Comparison of ENCODE assay signal across 27 mouse cellular contexts in genomic region chr11:19189778-19190177, GRCm38 (mm10).
DNase-seq lines count a peak whose midpoint lies in the region; ATAC-seq and TF ChIP-seq lines count a peak whose summit lies in the region.
"Had no signal": no experiment of that assay in that cellular context is flagged by ENCODE, and none has a peak within 500 bp of the region (broad histone marks: within the 10 kb centered on the region; RNA-seq: fewer than 3 reads in every experiment).

No protein-coding gene starts in this region.

- no peak for TF ChIP-seq POLR2A in heart, adult 2 months (IDR thresholded peaks at IDR 0.05; ENCODE audit: insufficient read depth, low read depth, low read length)

- no peak for TF ChIP-seq EP300 in heart, adult 2 months (IDR thresholded peaks at IDR 0.05; ENCODE audit: insufficient read depth, low read depth, low read length)

- no peak overlapping the region for H3K27ac ChIP-seq in heart, adult 2 months
- no peak overlapping the region for H3K27ac ChIP-seq in heart, embryonic 10.5 days
- H3K27ac ChIP-seq in heart, embryonic 16.5 days (ENCODE audit: low read length), result peak overlapping the region; percentile 52
- H3K27ac ChIP-seq in forebrain, postnatal 0 days (ENCODE audit: low read depth, low read length), result no peak overlapping the region
- H3K27ac ChIP-seq: embryonic facial prominence, embryonic 13.5 days; forebrain, embryonic 10.5 days; hindbrain, embryonic 12.5 days; hindbrain, postnatal 0 days; intestine, embryonic 15.5 days; liver, embryonic 14.5 days; stomach, embryonic 15.5 days had no signal

- H3K4me3 ChIP-seq in heart, adult 2 months, result no peak overlapping the region
- no peak overlapping the region for H3K4me3 ChIP-seq in heart, embryonic 10.5 days
- no peak overlapping the region for H3K4me3 ChIP-seq in heart, embryonic 16.5 days (ENCODE audit: low read length)
- H3K4me3 ChIP-seq in forebrain, postnatal 0 days (ENCODE audit: low read depth, low read length), result no peak overlapping the region
- H3K4me3 ChIP-seq: embryonic facial prominence, embryonic 13.5 days; forebrain, embryonic 10.5 days; hindbrain, embryonic 12.5 days; intestine, embryonic 15.5 days; stomach, embryonic 15.5 days had no signal

- no peaks in the 10 kb centered on the region for H3K36me3 ChIP-seq in heart, adult 2 months (ENCODE audit: control insufficient read depth, insufficient read depth, low read length)
- no peaks in the 10 kb centered on the region for H3K36me3 ChIP-seq in heart, embryonic 10.5 days
- no peaks in the 10 kb centered on the region for H3K36me3 ChIP-seq in heart, embryonic 16.5 days (ENCODE audit: control insufficient read depth, insufficient read depth)
- H3K36me3 ChIP-seq in forebrain, postnatal 0 days (ENCODE audit: insufficient read depth), result no peaks in the 10 kb centered on the region
- H3K36me3 ChIP-seq: embryonic facial prominence, embryonic 13.5 days; forebrain, embryonic 10.5 days; hindbrain, embryonic 12.5 days; intestine, embryonic 15.5 days; stomach, embryonic 15.5 days had no signal

- intact Hi-C loops in heart, adult 2 months (cut with DNase I), result no loop called here

- H3K9ac ChIP-seq in heart, adult 2 months (ENCODE audit: low read depth, low read length), result no peak overlapping the region
- no peak overlapping the region for H3K9ac ChIP-seq in heart, embryonic 16.5 days (ENCODE audit: low read length)
- no peak overlapping the region for H3K9ac ChIP-seq in forebrain, postnatal 0 days
- H3K9ac ChIP-seq: embryonic facial prominence, embryonic 13.5 days; hindbrain, embryonic 12.5 days; intestine, embryonic 15.5 days; liver, embryonic 14.5 days; stomach, embryonic 15.5 days had no signal

- no peak overlapping the region for H3K4me2 ChIP-seq in heart, embryonic 16.5 days (ENCODE audit: low read depth, low read length)
- no peak overlapping the region for H3K4me2 ChIP-seq in forebrain, postnatal 0 days (ENCODE audit: low read depth)
- H3K4me2 ChIP-seq: embryonic facial prominence, embryonic 13.5 days; hindbrain, embryonic 12.5 days; intestine, embryonic 15.5 days; midbrain, embryonic 11.5 days; stomach, embryonic 15.5 days had no signal

- H3K27me3 ChIP-seq in heart, adult 2 months (ENCODE audit: control insufficient read depth, insufficient read depth, low read length), result no peaks in the 10 kb centered on the region
- no peaks in the 10 kb centered on the region for H3K27me3 ChIP-seq in heart, embryonic 10.5 days (ENCODE audit: insufficient read depth, poor library complexity, severe bottlenecking)
- H3K27me3 ChIP-seq in heart, embryonic 16.5 days (ENCODE audit: control insufficient read depth, insufficient read depth, low read length), result no peaks in the 10 kb centered on the region
- H3K27me3 ChIP-seq in forebrain, postnatal 0 days (ENCODE audit: insufficient read depth, low read length), result no peaks in the 10 kb centered on the region
- H3K27me3 ChIP-seq: embryonic facial prominence, embryonic 13.5 days; hindbrain, embryonic 12.5 days; intestine, embryonic 15.5 days; stomach, embryonic 15.5 days had no signal

- ATAC-seq in heart, embryonic 16.5 days (replicated peaks; ENCODE audit: extremely low read depth, insufficient read depth, low FRiP score), result peak; percentile 50; the same call in 1 of the 2 replicates
- ATAC-seq in forebrain, postnatal 0 days, result no peak
- ATAC-seq: activated CD4-positive, CD25-positive, alpha-beta regulatory T cell, adult 4 months; hindbrain, postnatal 0 days; intestine, embryonic 15.5 days; midbrain, embryonic 16.5 days had no signal

- no peaks in the 10 kb centered on the region for H3K79me2 ChIP-seq in heart, adult 2 months (replicated peaks; ENCODE audit: control insufficient read depth, insufficient read depth, low read length)

- H3K4me1 ChIP-seq in heart, adult 2 months (ENCODE audit: control insufficient read depth, insufficient read depth, low read length), result no peaks in the 10 kb centered on the region
- peaks cover 26% of the 10 kb centered on the region for H3K4me1 ChIP-seq in heart, embryonic 10.5 days
- H3K4me1 ChIP-seq in heart, embryonic 16.5 days (ENCODE audit: control insufficient read depth, insufficient read depth, low read length), result peaks cover 21% of the 10 kb centered on the region
- H3K4me1 ChIP-seq in forebrain, postnatal 0 days (ENCODE audit: insufficient read depth), result no peaks in the 10 kb centered on the region
- H3K4me1 ChIP-seq: embryonic facial prominence, embryonic 13.5 days; intestine, embryonic 15.5 days; stomach, embryonic 15.5 days had no signal

- 10% methylated on average over 2 of the region's 2 CpGs for WGBS in heart, adult 2 months
- 26% methylated on average over 2 of the region's 2 CpGs for WGBS in heart, embryonic 10.5 days
- 14% methylated on average over 2 of the region's 2 CpGs for WGBS in heart, embryonic 16.5 days
- WGBS in forebrain, postnatal 0 days, result 61% methylated on average over 2 of the region's 2 CpGs

- H3K9me3 ChIP-seq in heart, embryonic 10.5 days, result no peaks in the 10 kb centered on the region
- H3K9me3 ChIP-seq in heart, embryonic 16.5 days (replicated peaks; ENCODE audit: control insufficient read depth, low read length), result no peaks in the 10 kb centered on the region
- H3K9me3 ChIP-seq in forebrain, postnatal 0 days (ENCODE audit: low read length), result no peaks in the 10 kb centered on the region
- H3K9me3 ChIP-seq: embryonic facial prominence, embryonic 13.5 days; forebrain, embryonic 10.5 days; hindbrain, embryonic 12.5 days; intestine, embryonic 15.5 days; stomach, embryonic 15.5 days had no signal

- no peak for TF ChIP-seq CTCF in heart, adult 2 months (IDR thresholded peaks at IDR 0.05)
- TF ChIP-seq CTCF in forebrain, postnatal 0 days (IDR thresholded peaks at IDR 0.05; ENCODE audit: low read depth), result no peak

- peak; percentile 26 to 28 for DNase-seq in heart, adult 2 months
- DNase-seq in heart, embryonic 10.5 days (ENCODE audit: low spot score), result no peak
- DNase-seq in kidney, postnatal 14 days, result peak; percentile 10
- DNase-seq in kidney, adult 9 months, result no peak
- DNase-seq in heart, postnatal 4 days, result peak; percentile 49
- no peak for DNase-seq in frontal cortex, postnatal 14 days (ENCODE audit: low spot score in 2 of 2)
- no peak for DNase-seq in forebrain, postnatal 0 days
- DNase-seq: adrenal gland, adult 2 months; cerebellum, adult 11 months; cerebellum, adult 9-10 months; gastrocnemius, postnatal 25 days; layer of hippocampus, adult 9-11 months; liver; lung, adult 2 months; lung, postnatal 14 days; right cerebral cortex, postnatal 25 days had no signal

Comparison
In these comparisons a context has a peak if more than half of its experiments do, and no peak if none do; other contexts are left out.
1. DNase-seq: peak in heart, adult 2 months (2 of 2), kidney, postnatal 14 days (single experiment) and heart, postnatal 4 days (single experiment); none in heart, embryonic 10.5 days (single experiment), kidney, adult 9 months (single experiment), frontal cortex, postnatal 14 days (0 of 2) and forebrain, postnatal 0 days (single experiment).